Mouse (Mus musculus): Measurements from ENCODE around the gene Dst. TPM values are rescaled to one million over a fixed set of nuclear protein-coding genes. Genes with fewer than 3 reads are reported as not detected.

Gene Dst
- polyA plus RNA-seq, 1 experiment from 2014 or later: 38.4 TPM

- peak overlapping the region; percentile 43 for H3K4me3 ChIP-seq
- no peak overlapping the region; the same call in 1 of the 2 replicates for H3K9ac ChIP-seq (replicated peaks)
- H3K4me1 ChIP-seq: peaks cover 42% of the 10 kb centered on the region
- H3K27me3 ChIP-seq: peaks cover 13% of the 10 kb centered on the region; the same call in 1 of the 2 replicates
- no peak overlapping the region for H3K27ac ChIP-seq (replicated peaks)
- 0 out of 2 replicates have a peak, but pooled peaks have one; percentile 21 for ATAC-seq (ENCODE audit: low FRiP score, low read depth)
- H3K9me3 ChIP-seq: no peaks in the 10 kb centered on the region
- H3K36me3 ChIP-seq: peaks cover under 1% of the 10 kb centered on the region; the same call in 1 of the 2 replicates
- H3K4me2 ChIP-seq (replicated peaks): peak overlapping the region; percentile 72
- WGBS: 27% methylated on average over 12 of the region's 12 CpGs
Measured at GRCm38 (mm10) chr1:34237689-34238091, 329.7 kb downstream of the Dst start.

DNA sequence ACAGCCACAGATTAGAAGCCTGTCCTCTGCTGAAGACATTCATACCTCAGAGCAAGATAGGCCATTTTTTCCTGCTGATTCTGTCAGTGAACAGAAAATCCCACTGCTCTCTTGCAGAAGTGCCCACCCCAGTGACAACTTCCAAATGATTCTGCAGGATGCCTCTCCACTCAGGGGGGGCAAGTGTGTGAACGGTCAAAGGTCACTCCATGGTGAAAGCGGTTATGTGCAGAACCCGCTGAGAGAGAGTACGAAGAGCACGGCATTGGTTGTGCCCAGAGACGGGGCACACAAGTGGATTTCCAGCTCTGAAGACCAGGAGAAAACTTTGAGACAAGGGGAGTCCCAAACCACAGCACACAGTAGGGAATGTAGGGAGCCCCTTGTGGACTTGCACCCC, 330.2 kb downstream of the Dst start:
- Histone ChIP-seq H3K4me3 (peak overlapping the region; percentile 43), H3K4me2 (replicated peaks) (peak overlapping the region; percentile 72)
- 0 out of 2 replicates have a peak, but pooled peaks have one; percentile 10 for ATAC-seq (ENCODE audit: low FRiP score, low read depth)

GRCm38 (mm10) chr1:34244678-34245077, 336.7 kb downstream of the Dst start:
- no peaks in the 10 kb centered on the region for H3K9me3 ChIP-seq
- H3K27ac ChIP-seq (replicated peaks): no peak overlapping the region
- ATAC-seq (ENCODE audit: low FRiP score, low read depth): no peak
- H3K9ac ChIP-seq (replicated peaks): no peak overlapping the region
- no peaks in the 10 kb centered on the region for H3K4me1 ChIP-seq
- no peaks in the 10 kb centered on the region for H3K27me3 ChIP-seq
- WGBS: 92% methylated on average over 10 of the region's 10 CpGs
- H3K4me3 ChIP-seq: no peak overlapping the region
- no peak overlapping the region for H3K4me2 ChIP-seq (replicated peaks)
- peaks cover 30% of the 10 kb centered on the region for H3K36me3 ChIP-seq

More for the DNA sequence above, 330.2 kb downstream of the Dst start:
- Histone ChIP-seq H3K9me3 (no peaks in the 10 kb centered on the region), H3K36me3 (peaks cover 6% of the 10 kb centered on the region), H3K4me1 (peaks cover 42% of the 10 kb centered on the region), H3K9ac (replicated peaks) (no peak overlapping the region), H3K27me3 (peaks cover 13% of the 10 kb centered on the region; the same call in 1 of the 2 replicates), H3K27ac (replicated peaks) (no peak overlapping the region)
- 34% methylated on average over 6 of the region's 6 CpGs for WGBS

DNA sequence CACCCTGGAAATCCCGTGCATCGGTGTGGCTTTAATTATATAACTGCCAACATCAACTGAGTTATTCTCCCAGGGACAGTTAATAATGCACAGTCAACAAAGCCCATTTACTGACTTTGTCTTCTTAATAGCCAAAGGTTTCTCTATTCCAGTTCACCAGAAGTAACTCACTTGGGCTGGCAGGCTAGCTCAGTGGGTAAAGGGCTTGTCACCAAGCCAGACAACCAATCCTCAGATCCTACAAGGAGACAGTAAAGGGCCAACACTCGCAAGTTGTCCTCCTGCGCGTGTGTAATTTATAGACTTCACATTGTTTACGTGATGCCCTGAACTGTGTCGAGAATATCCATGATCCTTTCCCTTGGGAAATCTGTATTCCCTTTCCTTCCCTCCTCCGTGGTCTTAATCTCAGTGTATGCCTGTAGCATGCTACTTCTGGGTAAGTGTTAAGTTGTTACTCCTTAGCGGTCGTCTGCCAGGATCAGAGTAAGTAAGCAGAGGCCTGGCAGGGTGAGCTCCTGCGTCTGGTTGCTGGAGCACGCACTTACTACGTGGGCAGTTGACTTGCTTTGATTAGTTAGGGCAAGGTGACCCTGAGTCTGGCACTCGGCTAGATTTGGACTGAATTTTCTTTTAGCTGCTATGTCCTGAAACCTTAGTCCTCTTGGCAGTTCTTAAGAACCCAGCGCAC, 338.1 kb downstream of the Dst start:
- Histone ChIP-seq H3K4me3 (no peak overlapping the region), H3K4me1 (no peaks in the 10 kb centered on the region), H3K27me3 (no peaks in the 10 kb centered on the region), H3K4me2 (replicated peaks) (no peak overlapping the region), H3K36me3 (peaks cover 36% of the 10 kb centered on the region), H3K9me3 (no peaks in the 10 kb centered on the region), H3K9ac (replicated peaks) (no peak overlapping the region), H3K27ac (replicated peaks) (no peak overlapping the region)
- 94% methylated on average over 15 of the region's 15 CpGs for WGBS
- no peak for ATAC-seq (ENCODE audit: low FRiP score, low read depth)

- Histone ChIP-seq H3K4me1 (no peaks in the 10 kb centered on the region), H3K36me3 (peaks cover 38% of the 10 kb centered on the region), H3K9me3 (no peaks in the 10 kb centered on the region), H3K9ac (replicated peaks) (no peak overlapping the region), H3K4me3 (no peak overlapping the region), H3K27ac (replicated peaks) (no peak overlapping the region), H3K4me2 (replicated peaks) (no peak overlapping the region), H3K27me3 (no peaks in the 10 kb centered on the region)
- no peak for ATAC-seq (ENCODE audit: low FRiP score, low read depth)
- WGBS: 93% methylated on average over 8 of the region's 8 CpGs
Measured at GRCm38 (mm10) chr1:34246642-34246987, 338.6 kb downstream of the Dst start.

- Histone ChIP-seq H3K9ac (replicated peaks) (no peak overlapping the region), H3K4me2 (replicated peaks) (no peak overlapping the region), H3K27ac (replicated peaks) (no peak overlapping the region), H3K4me3 (no peak overlapping the region), H3K27me3 (no peaks in the 10 kb centered on the region), H3K36me3 (peaks cover 54% of the 10 kb centered on the region), H3K4me1 (no peaks in the 10 kb centered on the region), H3K9me3 (no peaks in the 10 kb centered on the region)
- 95% methylated on average over 13 of the region's 13 CpGs for WGBS
- ATAC-seq (ENCODE audit: low FRiP score, low read depth): no peak
Measured at GRCm38 (mm10) chr1:34251137-34251536, 343.1 kb downstream of the Dst start.

DNA sequence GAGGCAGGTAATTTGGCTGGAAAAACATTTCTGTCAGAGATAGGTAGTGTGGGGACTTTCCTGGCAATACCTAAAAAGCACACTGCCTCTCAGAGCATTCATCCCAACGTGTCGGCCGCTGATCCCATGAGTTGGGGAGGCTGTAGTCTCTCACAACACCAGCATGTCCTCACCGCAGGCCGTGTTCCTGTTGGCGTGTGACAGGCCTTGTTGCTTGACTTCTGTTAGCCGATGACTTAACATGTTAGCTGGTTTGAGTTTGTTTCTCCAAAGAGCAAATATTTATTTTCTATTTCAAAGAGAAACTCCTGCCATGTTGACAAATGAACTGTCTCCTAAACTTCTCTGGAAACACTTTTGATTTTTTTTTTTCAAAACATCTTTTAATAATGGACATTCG, 344.2 kb downstream of the Dst start:
- Histone ChIP-seq H3K4me3 (no peak overlapping the region), H3K9ac (replicated peaks) (no peak overlapping the region), H3K27me3 (no peaks in the 10 kb centered on the region), H3K27ac (replicated peaks) (no peak overlapping the region), H3K4me1 (no peaks in the 10 kb centered on the region), H3K9me3 (no peaks in the 10 kb centered on the region), H3K4me2 (replicated peaks) (no peak overlapping the region), H3K36me3 (peaks cover 63% of the 10 kb centered on the region)
- ATAC-seq (ENCODE audit: low FRiP score, low read depth): no peak
- WGBS: 95% methylated on average over 8 of the region's 8 CpGs

DNA sequence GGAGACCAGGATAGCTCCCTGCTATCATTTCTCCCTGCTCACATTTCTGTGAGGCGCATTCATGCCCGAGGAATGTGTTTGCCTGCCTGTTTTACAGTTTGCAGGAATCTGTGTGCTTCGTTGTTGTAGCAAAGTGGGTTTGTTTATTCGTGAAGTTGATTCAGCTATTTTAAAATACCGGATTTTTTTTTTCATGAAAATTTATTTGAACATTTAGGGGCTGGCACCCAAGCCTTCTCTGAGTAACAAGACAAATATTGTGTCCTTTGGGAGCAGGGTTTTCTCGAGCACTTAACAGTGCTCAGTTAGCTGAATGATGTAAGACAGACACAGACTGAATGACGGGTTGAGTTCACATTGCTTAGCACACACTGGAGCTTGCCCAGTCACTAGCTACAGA, 345.9 kb downstream of the Dst start:
- no peaks in the 10 kb centered on the region for H3K9me3 ChIP-seq
- H3K36me3 ChIP-seq: peaks cover 65% of the 10 kb centered on the region
- no peak overlapping the region for H3K4me2 ChIP-seq (replicated peaks)
- no peak overlapping the region for H3K9ac ChIP-seq (replicated peaks)
- H3K27ac ChIP-seq (replicated peaks): no peak overlapping the region
- H3K4me1 ChIP-seq: no peaks in the 10 kb centered on the region
- H3K27me3 ChIP-seq: no peaks in the 10 kb centered on the region
- ATAC-seq (ENCODE audit: low FRiP score, low read depth): no peak
- WGBS: 87% methylated on average over 7 of the region's 7 CpGs
- no peak overlapping the region for H3K4me3 ChIP-seq

- 98% methylated on average over 8 of the region's 8 CpGs for WGBS
- no peak overlapping the region for H3K27ac ChIP-seq (replicated peaks)
- no peak for ATAC-seq (ENCODE audit: low FRiP score, low read depth)
- no peak overlapping the region for H3K4me3 ChIP-seq
- peaks cover 81% of the 10 kb centered on the region for H3K36me3 ChIP-seq
- H3K27me3 ChIP-seq: no peaks in the 10 kb centered on the region
- no peak overlapping the region for H3K4me2 ChIP-seq (replicated peaks)
- H3K9ac ChIP-seq (replicated peaks): no peak overlapping the region
- no peaks in the 10 kb centered on the region for H3K9me3 ChIP-seq
- no peaks in the 10 kb centered on the region for H3K4me1 ChIP-seq
Measured at GRCm38 (mm10) chr1:34259898-34260297, 351.9 kb downstream of the Dst start.

GRCm38 (mm10) chr1:34261011-34261410, 353.0 kb downstream of the Dst start:
- H3K9ac ChIP-seq (replicated peaks): no peak overlapping the region
- H3K4me1 ChIP-seq: no peaks in the 10 kb centered on the region
- H3K9me3 ChIP-seq: no peaks in the 10 kb centered on the region
- no peak for ATAC-seq (ENCODE audit: low FRiP score, low read depth)
- no peaks in the 10 kb centered on the region for H3K27me3 ChIP-seq
- H3K27ac ChIP-seq (replicated peaks): no peak overlapping the region
- H3K4me2 ChIP-seq (replicated peaks): no peak overlapping the region
- H3K36me3 ChIP-seq: peaks cover 89% of the 10 kb centered on the region
- WGBS: 92% methylated on average over 12 of the region's 12 CpGs
- no peak overlapping the region for H3K4me3 ChIP-seq

DNA sequence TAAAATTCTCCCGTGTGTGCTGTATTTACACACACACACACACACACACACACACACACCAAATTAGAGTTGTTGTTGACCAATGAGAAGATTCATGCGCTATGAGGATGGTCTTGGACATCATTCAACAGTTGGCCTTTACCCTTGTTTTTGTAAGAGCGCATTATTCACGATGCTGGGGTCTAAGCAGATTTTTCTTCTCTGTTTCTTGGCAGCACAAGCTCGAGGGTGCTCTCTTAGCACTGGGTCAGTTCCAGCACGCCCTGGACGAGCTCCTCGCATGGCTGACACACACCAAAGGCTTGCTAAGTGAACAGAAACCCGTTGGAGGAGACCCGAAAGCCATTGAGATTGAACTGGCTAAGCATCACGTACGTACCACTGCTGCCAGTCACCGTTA, 360.5 kb downstream of the Dst start:
- no peaks in the 10 kb centered on the region for H3K4me1 ChIP-seq
- H3K27ac ChIP-seq (replicated peaks): no peak overlapping the region
- ATAC-seq (ENCODE audit: low FRiP score, low read depth): no peak
- H3K4me3 ChIP-seq: no peak overlapping the region
- 88% methylated on average over 13 of the region's 13 CpGs for WGBS
- no peaks in the 10 kb centered on the region for H3K27me3 ChIP-seq
- H3K36me3 ChIP-seq: peaks cover 76% of the 10 kb centered on the region
- H3K4me2 ChIP-seq (replicated peaks): no peak overlapping the region
- no peaks in the 10 kb centered on the region for H3K9me3 ChIP-seq
- no peak overlapping the region for H3K9ac ChIP-seq (replicated peaks)

- 94% methylated on average over 11 of the region's 11 CpGs for WGBS
- H3K4me2 ChIP-seq (replicated peaks): no peak overlapping the region
- no peaks in the 10 kb centered on the region for H3K27me3 ChIP-seq
- no peaks in the 10 kb centered on the region for H3K9me3 ChIP-seq
- no peak overlapping the region for H3K9ac ChIP-seq (replicated peaks)
- no peak overlapping the region for H3K4me3 ChIP-seq
- H3K27ac ChIP-seq (replicated peaks): no peak overlapping the region
- no peaks in the 10 kb centered on the region for H3K4me1 ChIP-seq
- H3K36me3 ChIP-seq: peaks cover 72% of the 10 kb centered on the region
- no peak for ATAC-seq (ENCODE audit: low FRiP score, low read depth)
Measured at GRCm38 (mm10) chr1:34269578-34269977, 361.6 kb downstream of the Dst start.

DNA sequence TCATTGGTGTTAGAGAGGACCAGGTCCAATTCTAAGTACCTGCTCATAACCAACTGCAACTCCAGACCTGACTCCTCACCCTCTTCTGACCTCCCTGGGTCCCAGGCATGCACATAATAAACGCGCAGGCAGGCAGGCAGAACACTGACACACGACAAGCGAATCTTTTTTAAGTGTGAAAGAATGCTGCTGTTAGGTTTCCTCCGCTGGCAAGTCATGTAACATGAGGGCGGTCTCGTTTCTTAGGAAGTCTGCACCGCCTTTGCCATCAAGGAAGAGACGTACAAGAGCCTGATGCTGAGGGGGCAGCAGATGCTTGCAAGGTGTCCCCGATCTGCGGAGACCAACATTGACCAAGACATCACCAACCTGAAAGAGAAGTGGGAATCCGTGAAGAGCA, 365.9 kb downstream of the Dst start:
- H3K27ac ChIP-seq (replicated peaks): no peak overlapping the region

More for the DNA sequence above, 365.9 kb downstream of the Dst start:
- WGBS: 92% methylated on average over 12 of the region's 12 CpGs
- Histone ChIP-seq H3K9ac (replicated peaks) (no peak overlapping the region), H3K4me1 (no peaks in the 10 kb centered on the region), H3K36me3 (peaks cover 89% of the 10 kb centered on the region), H3K9me3 (no peaks in the 10 kb centered on the region), H3K27me3 (no peaks in the 10 kb centered on the region), H3K4me2 (replicated peaks) (no peak overlapping the region), H3K4me3 (no peak overlapping the region)
- ATAC-seq (ENCODE audit: low FRiP score, low read depth): no peak
